Mouse (Mus musculus) erythroblast, embryonic 14.5 days (primary cell): ENCODE measurements around the gene Cldn20. TPM values are rescaled to one million over a fixed set of nuclear protein-coding genes. Genes with fewer than 3 reads are reported as not detected.

Source experiments
- H3K27me3 ChIP-seq: 2 replicates; pipeline ENCODE4 v1.6.1; 2012; ENCODE audit warnings: inconsistent platforms; ENCODE audit not compliant: control insufficient read depth
- H3K36me3 ChIP-seq: 2 replicates; pipeline ENCODE4 v1.6.1; 2012; ENCODE audit warnings: mild to moderate bottlenecking, inconsistent platforms; ENCODE audit not compliant: control insufficient read depth
- H3K4me1 ChIP-seq: 2 replicates; pipeline ENCODE4 v1.6.1; 2012; ENCODE audit warnings: inconsistent platforms; ENCODE audit not compliant: control insufficient read depth
- H3K4me3 ChIP-seq: replicated peaks from 2 replicates; pipeline ENCODE3; 2012; ENCODE audit warnings: moderate library complexity, mild to moderate bottlenecking, inconsistent platforms
- H3K9me3 ChIP-seq: 2 replicates; pipeline ENCODE4 v1.6.1; 2012; ENCODE audit warnings: low read length, inconsistent platforms, mixed read lengths; ENCODE audit not compliant: control insufficient read depth
- GATA1 ChIP-seq: IDR thresholded peaks from 2 replicates; pipeline ENCODE4 v1.6.1; 2012; ENCODE audit warnings: low read length, inconsistent platforms, mixed read lengths
- TAL1 ChIP-seq: IDR thresholded peaks from 3 replicates; pipeline ENCODE4 v1.6.1; 2012; ENCODE audit warnings: low read length, inconsistent platforms, mixed read lengths
- polyA plus RNA-seq: library from polyadenylated mRNA; stranded (reverse); fragments of >175 nt; gene quantifications from 2 replicates; pipeline ENCODE4 v1.2.3, GENCODE M21; 2012

Cldn20 gene
- polyA plus RNA-seq: not detected in 2 replicates

DNA sequence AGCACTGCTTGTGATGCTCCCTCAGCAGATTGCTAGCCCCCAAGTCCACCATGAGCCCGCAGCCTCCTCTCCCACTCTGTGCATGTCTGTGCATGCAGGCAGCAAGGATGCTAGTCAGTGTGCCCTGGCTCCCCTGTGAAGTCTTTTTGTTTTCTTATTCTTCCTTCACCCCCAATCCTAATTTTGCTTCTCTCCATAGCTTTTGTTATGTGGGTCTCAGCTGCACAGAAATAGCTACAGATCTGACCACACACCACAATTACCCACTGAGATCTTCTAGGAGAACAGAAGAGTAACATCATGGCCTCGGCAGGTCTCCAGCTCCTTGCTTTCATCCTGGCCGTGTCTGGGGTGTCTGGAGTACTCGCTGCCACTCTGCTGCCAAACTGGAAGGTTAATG lies at the start of gene Cldn20:
TSS of gene Cldn20 (plus strand) at position 301 of the 400 bp plus-strand sequence.
- Histone ChIP-seq H3K4me3 (no peak within 1 kb of the TSS), H3K9me3 (no peaks in the 10 kb centered on the region), H3K4me1 (peaks cover 29% of the 10 kb centered on the region), H3K36me3 (peaks cover 22% of the 10 kb centered on the region), H3K27me3 (no peaks in the 10 kb centered on the region)
- TF ChIP-seq GATA1 (no peak), TAL1 (no peak)

DNA sequence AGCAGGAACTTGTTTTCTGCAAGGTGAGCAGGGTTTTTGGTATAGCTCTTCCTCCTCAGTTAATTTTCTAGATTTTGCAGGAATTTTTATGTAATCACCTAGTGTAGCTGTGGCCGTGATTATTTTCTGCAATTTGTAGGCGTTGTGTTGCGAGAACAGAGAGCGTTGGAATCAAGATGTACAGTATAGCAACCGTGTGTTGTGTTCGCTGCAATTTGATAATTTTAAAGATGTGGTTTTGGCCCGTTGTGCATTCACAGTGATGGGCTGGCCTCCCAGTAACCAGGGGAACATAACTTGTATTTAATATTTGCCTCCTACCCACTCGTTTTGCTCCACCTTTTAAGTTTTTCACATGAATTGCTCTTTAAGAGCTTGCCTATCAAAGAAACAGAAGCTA lies 49.3 kb upstream of the Cldn20 start:
- H3K36me3 ChIP-seq: no peaks in the 10 kb centered on the region
- H3K4me1 ChIP-seq: no peaks in the 10 kb centered on the region; the same call in 1 of the 2 replicates
- TF ChIP-seq GATA1: no peak
- no peak for TF ChIP-seq TAL1
- no peak overlapping the region for H3K4me3 ChIP-seq
- no peaks in the 10 kb centered on the region for H3K9me3 ChIP-seq
- H3K27me3 ChIP-seq: no peaks in the 10 kb centered on the region

DNA sequence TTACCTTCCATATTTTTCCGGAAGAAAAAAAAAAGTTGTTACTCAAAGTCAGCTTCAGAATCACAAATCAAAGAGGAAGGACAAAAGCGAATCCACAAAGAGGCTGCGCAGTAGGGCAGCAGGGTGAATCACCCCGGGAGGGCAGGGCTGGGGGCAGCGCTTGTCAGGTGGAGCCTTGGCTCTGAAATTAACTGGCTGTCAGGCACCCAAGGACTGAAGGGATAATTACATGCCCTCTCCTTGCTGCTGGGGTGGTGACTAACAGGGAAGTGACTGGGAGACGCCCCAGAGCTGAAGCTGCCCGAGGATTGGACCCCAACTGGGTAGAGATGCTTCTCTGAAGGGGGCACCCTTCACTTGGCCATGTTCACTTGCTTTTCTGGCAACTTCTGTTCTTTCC lies 46.5 kb upstream of the Cldn20 start:
- H3K36me3 ChIP-seq: no peaks in the 10 kb centered on the region
- H3K9me3 ChIP-seq: no peaks in the 10 kb centered on the region
- no peaks in the 10 kb centered on the region for H3K27me3 ChIP-seq
- no peak for TF ChIP-seq GATA1
- no peak for TF ChIP-seq TAL1
- no peaks in the 10 kb centered on the region; the same call in 1 of the 2 replicates for H3K4me1 ChIP-seq
- H3K4me3 ChIP-seq: no peak overlapping the region

DNA sequence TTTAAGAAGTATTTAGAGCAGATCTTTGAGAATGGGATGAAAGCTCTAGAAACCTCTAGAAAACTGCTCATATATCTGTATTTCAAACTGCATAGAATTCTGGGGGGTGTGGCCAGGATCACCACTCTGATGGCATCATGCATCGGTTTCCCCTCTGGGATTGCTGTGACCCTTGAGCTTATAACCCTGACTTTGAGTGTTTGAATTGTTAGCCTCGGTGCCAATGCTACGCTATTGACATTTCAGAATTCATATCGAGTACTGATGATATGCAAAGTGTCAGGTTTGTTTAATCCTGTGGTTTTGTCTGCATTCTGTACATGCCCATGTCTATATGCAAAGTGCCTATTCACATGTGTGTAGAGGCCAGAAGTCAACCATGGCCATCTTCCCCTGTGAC lies 45.1 kb upstream of the Cldn20 start:
- H3K4me3 ChIP-seq: no peak overlapping the region
- no peaks in the 10 kb centered on the region for H3K9me3 ChIP-seq
- no peaks in the 10 kb centered on the region for H3K36me3 ChIP-seq
- TF ChIP-seq GATA1 (no peak), TAL1 (no peak)
- H3K4me1 ChIP-seq: no peaks in the 10 kb centered on the region; the same call in 1 of the 2 replicates
- no peaks in the 10 kb centered on the region for H3K27me3 ChIP-seq

DNA sequence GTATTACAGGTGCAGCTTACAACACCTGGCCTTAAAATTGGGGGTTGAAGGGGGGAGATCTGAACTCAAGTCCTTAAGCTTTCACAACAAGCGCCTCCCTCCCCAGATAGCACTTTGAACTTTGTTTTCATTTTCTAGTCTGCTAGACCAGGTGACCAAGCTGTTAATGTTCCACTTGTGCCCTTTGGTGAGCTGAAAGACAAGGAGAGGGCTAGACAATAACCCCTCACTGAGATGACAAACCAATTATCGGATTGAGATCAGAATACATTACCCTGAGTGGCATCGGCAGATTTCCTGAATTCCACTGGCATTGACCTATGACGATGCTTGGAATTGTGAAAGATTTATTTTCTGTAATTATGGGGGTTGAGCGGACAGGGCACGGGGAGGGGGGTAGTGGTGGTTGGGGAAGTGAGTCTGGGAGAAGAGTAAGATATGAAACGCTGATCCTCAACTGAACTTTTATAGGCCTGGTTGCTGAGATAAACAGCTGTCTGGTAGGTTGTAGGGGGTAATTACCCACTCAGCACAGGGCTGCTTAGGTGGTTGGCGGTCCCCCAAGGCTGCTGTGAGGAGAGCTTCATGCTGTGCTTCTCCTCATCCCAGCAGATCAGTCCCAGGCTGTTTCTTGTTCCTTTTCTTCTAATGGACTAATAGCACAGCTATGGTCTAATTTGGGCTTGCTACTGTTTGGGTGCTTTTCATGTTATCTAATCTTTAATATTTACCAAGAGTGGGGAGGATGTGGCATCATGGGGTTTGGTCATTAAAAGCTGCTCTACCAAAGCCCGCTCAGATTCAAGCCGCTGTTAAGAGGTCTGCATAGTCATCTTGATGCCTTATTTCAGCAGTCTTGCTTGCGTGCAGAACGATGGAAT lies 44.4 kb upstream of the Cldn20 start:
- TF ChIP-seq GATA1: no peak
- no peak for TF ChIP-seq TAL1
- no peaks in the 10 kb centered on the region; the same call in 1 of the 2 replicates for H3K4me1 ChIP-seq
- H3K4me3 ChIP-seq: no peak overlapping the region
- H3K9me3 ChIP-seq: no peaks in the 10 kb centered on the region
- no peaks in the 10 kb centered on the region for H3K27me3 ChIP-seq
- H3K36me3 ChIP-seq: no peaks in the 10 kb centered on the region

DNA sequence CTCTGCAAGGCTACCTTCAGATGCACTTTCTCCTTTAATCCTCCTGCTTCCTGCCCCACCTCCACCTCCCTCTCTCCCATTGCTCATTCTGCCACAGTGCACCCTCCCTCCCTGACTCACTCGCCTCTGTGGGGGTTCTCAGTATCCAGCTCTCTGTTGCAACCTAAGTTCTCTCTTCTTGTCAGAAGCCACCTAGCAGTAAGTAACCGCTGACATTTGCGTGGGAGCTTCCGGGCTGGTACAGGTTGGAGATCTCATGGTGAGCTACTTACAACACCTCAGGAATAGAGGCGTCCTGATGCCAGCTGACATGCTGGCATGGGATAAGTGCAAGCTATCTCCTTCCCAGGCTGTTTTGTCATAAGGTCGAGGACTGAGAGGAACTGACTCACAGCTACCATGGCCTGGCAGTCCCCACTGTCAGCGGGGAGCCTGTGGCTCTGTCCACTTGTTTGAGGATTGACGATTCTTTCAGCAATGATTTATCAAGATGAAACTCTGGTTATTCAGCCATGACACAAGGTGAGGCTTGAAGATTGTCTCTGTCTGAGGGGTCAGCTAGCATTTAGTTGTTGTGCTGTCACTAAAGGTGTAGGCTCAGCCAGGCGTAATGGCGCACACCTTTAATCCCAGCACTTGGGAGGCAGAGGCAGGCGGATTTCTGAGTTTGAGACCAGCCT lies 42.0 kb upstream of the Cldn20 start:
- Histone ChIP-seq H3K27me3 (no peaks in the 10 kb centered on the region), H3K4me1 (no peaks in the 10 kb centered on the region; the same call in 1 of the 2 replicates), H3K36me3 (no peaks in the 10 kb centered on the region), H3K9me3 (no peaks in the 10 kb centered on the region), H3K4me3 (no peak overlapping the region)
- no peak for TF ChIP-seq TAL1
- TF ChIP-seq GATA1: no peak

DNA sequence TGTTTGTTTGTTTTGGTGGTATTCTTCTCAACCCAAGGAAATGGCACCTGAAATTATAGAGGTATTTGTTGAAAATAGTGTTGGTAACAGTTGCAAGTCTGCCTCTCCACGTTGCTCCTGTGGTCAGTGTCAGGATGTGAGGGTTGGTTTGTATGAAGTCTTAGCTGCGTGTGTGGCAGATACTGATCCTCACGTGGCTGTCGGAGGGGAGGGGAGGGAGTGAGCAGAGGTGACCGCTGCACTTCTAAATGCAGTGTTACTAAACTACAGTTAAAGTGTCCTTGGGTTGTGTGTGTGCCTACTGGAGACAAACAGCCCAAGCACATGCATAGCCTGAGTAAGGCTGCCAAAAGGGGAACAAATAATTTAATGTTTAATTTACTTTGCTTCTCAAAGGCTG lies 41.3 kb upstream of the Cldn20 start:
- Histone ChIP-seq H3K4me3 (no peak overlapping the region), H3K9me3 (no peaks in the 10 kb centered on the region), H3K36me3 (no peaks in the 10 kb centered on the region), H3K4me1 (no peaks in the 10 kb centered on the region; the same call in 1 of the 2 replicates), H3K27me3 (no peaks in the 10 kb centered on the region)
- TF ChIP-seq TAL1 (no peak), GATA1 (no peak)

DNA sequence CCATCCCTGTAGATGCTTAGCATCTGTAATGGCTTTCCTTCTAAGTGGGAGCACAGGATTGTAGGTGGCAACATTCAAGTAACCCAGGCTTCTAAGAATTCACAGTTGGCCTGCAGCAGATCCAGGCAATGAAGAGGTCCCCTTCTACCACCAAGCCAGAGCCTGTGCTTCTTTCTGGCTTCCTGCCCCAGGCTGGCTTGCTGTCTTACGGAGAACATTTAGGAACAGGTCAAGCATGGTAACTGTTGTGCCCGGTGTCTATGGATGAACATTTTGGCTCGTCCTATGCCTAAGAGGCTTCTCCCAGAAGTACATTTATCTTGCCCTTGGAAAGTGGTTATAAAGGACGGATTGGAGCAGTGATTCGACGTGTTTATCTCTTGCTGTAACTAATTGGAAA lies 40.7 kb upstream of the Cldn20 start:
- H3K4me3 ChIP-seq: no peak overlapping the region
- no peaks in the 10 kb centered on the region for H3K27me3 ChIP-seq
- no peak for TF ChIP-seq TAL1
- TF ChIP-seq GATA1: no peak
- H3K4me1 ChIP-seq: no peaks in the 10 kb centered on the region; the same call in 1 of the 2 replicates
- no peaks in the 10 kb centered on the region for H3K9me3 ChIP-seq
- no peaks in the 10 kb centered on the region for H3K36me3 ChIP-seq

DNA sequence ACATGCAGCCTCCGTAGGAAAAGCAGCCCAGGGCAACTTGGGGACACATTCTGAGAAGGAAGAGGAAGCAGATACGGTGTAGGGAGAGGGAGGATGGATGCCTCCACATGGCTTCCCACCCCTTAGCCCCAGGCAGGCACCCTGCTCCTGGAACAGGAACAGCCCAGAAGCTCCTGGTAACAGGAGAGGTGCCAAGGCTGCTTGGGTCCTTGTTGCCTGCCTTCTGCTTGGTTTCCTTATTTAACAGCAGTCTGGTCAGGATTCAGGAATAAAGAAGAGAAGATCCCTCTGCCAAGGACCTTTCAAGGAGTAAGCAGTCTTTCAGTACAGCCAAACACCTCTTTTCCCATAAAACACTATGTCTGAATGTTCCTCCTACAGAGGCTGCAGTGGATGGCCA lies 36.8 kb upstream of the Cldn20 start:
- no peaks in the 10 kb centered on the region for H3K9me3 ChIP-seq
- no peaks in the 10 kb centered on the region for H3K4me1 ChIP-seq
- H3K4me3 ChIP-seq: no peak overlapping the region
- no peaks in the 10 kb centered on the region for H3K27me3 ChIP-seq
- no peaks in the 10 kb centered on the region for H3K36me3 ChIP-seq
- TF ChIP-seq TAL1: no peak
- no peak for TF ChIP-seq GATA1
